Mouse (Mus musculus) brain, embryonic 14.5 days (tissue): ENCODE data around the gene Rspry1.

Source experiments
- CTCF ChIP-seq: fragments of 200-500 bp; IDR thresholded peaks from 2 replicates; pipeline ENCODE4 v1.5.1; 2012; ENCODE audit warnings: inconsistent platforms, mild to moderate bottlenecking, moderate library complexity, borderline replicate concordance; ENCODE audit not compliant: insufficient read depth, insufficient read length; ENCODE audit errors: extremely low read depth
- POLR2A ChIP-seq: fragments of 200-500 bp; IDR thresholded peaks from 2 replicates; pipeline ENCODE4 v1.6.1; 2012; ENCODE audit warnings: mild to moderate bottlenecking, inconsistent platforms, borderline replicate concordance; ENCODE audit not compliant: poor library complexity, insufficient read depth, insufficient read length, severe bottlenecking; ENCODE audit errors: extremely low read depth

DNA sequence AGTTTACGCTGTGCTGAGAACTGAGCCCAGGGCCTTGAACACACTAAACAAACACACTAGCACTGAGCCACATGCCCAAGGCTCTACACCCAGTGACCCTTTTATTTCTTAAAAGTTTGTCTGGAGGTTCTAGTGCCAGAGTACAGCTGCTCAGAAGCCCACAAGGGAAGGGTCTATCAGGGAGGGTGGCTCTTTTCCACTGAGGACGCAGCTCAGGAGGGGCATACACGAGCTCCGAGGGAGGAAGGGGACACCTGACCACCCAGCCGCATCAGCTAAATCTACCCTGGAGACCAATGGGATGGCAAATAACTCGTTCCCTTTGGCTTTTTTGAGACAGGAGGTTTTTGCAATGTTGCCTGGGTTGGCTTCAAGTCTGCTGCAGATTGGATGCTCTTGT is 96.2 kb downstream of the Rspry1 start:
- TF ChIP-seq CTCF: no peak
- no peak for TF ChIP-seq POLR2A
